In the genomic region with DNA sequence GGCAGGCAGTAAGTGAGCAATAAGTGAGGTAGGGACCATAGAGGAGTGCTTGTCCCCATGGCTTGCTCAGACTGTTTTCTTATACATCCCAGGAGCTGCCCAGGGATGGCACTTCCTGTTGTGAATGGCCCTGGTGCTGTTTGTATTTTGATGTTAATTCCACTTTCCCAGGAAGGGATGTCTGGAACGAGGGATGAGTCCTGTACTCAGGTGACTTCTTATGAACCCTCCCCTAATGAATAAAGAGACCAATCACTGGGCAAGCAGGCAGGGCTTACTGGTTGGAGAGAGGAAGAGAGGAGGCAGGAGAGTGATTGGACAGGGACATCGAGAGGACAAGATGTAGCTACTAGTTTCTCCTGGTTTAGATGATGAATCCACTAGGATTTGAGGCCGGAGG, we compare ENCODE assay signal across 15 mouse cellular contexts.
"Had no signal": no experiment of that assay in that cellular context is flagged by ENCODE, and none has a peak within 500 bp of the region (broad histone marks: within the 10 kb centered on the region; RNA-seq: fewer than 3 reads in every experiment).

No protein-coding gene starts in this region.

- H3K27ac ChIP-seq: neural tube, embryonic 15.5 days; stomach, embryonic 15.5 days; stomach, postnatal 0 days had no signal

- H3K36me3 ChIP-seq: neural tube, embryonic 15.5 days; stomach, embryonic 15.5 days had no signal

- H3K4me1 ChIP-seq: neural tube, embryonic 15.5 days had no signal

- H3K9me3 ChIP-seq: neural tube, embryonic 15.5 days; stomach, embryonic 15.5 days had no signal

- H3K4me3 ChIP-seq: neural tube, embryonic 15.5 days; stomach, embryonic 15.5 days had no signal

- H3K4me2 ChIP-seq: neural tube, embryonic 15.5 days; stomach, embryonic 15.5 days had no signal

- DNase-seq: retina, postnatal 1 day; right cerebral cortex, adult 18-20 months; right cerebral cortex, postnatal 14 days; right cerebral cortex, postnatal 25 days; right cerebral cortex, postnatal 4 days; spleen, adult 18-20 months; thymus, adult 18-20 months; thymus, adult 2 months; thymus, postnatal 14 days; thymus, postnatal 25 days; thymus, postnatal 36 days; thymus, postnatal 4 days had no signal

- H3K9ac ChIP-seq: neural tube, embryonic 15.5 days; stomach, embryonic 15.5 days had no signal

- H3K27me3 ChIP-seq: neural tube, embryonic 15.5 days; stomach, embryonic 15.5 days had no signal
